Mouse (Mus musculus): ENCODE results near the gene Prkd2. TPM values are rescaled to one million over a fixed set of nuclear protein-coding genes. Genes with fewer than 3 reads are reported as not detected.

Prkd2 gene
- polyA plus RNA-seq, 1 experiment from 2014 or later = 5.7 TPM

DNA sequence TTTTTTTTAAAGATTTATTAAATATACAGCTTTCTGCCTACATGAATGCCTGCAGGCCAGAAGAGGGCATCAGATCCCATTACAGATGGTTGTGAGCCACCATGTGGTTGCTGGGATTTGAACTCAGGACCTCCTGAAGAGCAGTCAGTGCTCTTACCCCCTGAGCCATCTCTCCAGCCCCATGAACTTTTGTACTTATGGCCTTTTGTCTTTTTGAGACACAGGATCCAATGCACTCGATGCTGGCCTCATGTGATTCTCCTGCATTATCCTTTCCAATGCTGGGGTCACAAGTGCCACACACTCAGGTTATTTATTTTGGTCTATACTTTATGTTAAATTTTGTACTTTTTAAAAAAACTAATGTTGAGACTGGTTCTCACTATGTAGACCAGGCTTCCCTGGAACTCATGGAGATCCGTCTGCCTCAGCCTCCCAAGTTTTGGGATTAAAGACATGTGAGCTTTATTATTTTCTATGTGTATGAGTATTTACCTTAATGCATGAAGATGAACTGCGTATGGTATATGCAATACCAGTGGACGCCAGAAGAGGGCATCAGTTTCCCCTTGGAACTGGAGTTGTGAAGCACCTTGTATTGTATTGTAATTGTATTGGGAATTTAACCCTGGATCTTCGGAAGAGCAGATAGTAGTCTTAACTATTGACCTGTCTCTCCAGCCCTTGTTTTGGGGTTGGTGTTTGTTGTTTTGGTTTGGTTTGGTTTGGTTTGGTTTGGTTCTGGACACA lies 17.4 kb downstream of the Prkd2 start:
- Histone ChIP-seq H3K4me2 (ENCODE audit: low read length) (no peak overlapping the region), H3K36me3 (ENCODE audit: control insufficient read depth, insufficient read depth, low read length) (peaks cover 31% of the 10 kb centered on the region), H3K27ac (replicated peaks; ENCODE audit: low read depth, low read length) (no peak overlapping the region), H3K27me3 (ENCODE audit: control insufficient read depth, insufficient read depth, low read length) (no peaks in the 10 kb centered on the region), H3K4me1 (ENCODE audit: control insufficient read depth, insufficient read depth, low read length) (no peaks in the 10 kb centered on the region), H3K9me3 (ENCODE audit: control insufficient read depth, low read length) (no peaks in the 10 kb centered on the region), H3K4me3 (replicated peaks; ENCODE audit: low read depth, low read length) (no peak overlapping the region), H3K9ac (replicated peaks; ENCODE audit: low read length) (no peak overlapping the region)
- ATAC-seq (ENCODE audit: low FRiP score, low TSS enrichment) (no peak), DNase-seq (peak; percentile 81)
- 26% methylated on average over 5 of the region's 5 CpGs for WGBS

DNA sequence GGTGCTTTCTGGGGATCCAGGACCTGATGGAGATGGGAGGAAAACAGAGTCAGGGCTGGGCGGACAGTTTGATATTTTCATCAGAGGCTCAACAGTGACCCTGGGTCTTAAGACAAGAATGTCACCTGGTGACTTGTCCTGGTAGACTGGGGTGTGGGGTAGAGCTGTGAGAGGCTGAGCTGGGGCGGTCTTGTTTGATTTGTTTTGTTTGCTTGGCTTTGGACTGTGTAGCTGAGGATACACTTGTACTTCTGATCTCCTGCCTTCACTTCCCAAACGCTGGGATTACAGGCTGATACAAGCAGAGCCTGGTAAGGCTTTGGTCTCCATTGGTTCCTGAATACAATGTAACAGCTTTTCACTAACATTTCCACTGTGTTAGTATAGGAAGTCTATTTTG lies 24.8 kb downstream of the Prkd2 start:
- Histone ChIP-seq H3K9ac (replicated peaks; ENCODE audit: low read length) (no peak overlapping the region), H3K27ac (replicated peaks; ENCODE audit: low read depth, low read length) (no peak overlapping the region), H3K4me3 (replicated peaks; ENCODE audit: low read depth, low read length) (no peak overlapping the region), H3K4me1 (ENCODE audit: control insufficient read depth, insufficient read depth, low read length) (no peaks in the 10 kb centered on the region), H3K27me3 (ENCODE audit: control insufficient read depth, insufficient read depth, low read length) (no peaks in the 10 kb centered on the region), H3K36me3 (ENCODE audit: control insufficient read depth, insufficient read depth, low read length) (peaks cover 24% of the 10 kb centered on the region), H3K4me2 (ENCODE audit: low read length) (no peak overlapping the region), H3K9me3 (ENCODE audit: control insufficient read depth, low read length) (no peaks in the 10 kb centered on the region)
- ATAC-seq (ENCODE audit: low FRiP score, low TSS enrichment) (no peak), DNase-seq (no peak)
- WGBS = 84% methylated on average over 3 of the region's 3 CpGs

DNA sequence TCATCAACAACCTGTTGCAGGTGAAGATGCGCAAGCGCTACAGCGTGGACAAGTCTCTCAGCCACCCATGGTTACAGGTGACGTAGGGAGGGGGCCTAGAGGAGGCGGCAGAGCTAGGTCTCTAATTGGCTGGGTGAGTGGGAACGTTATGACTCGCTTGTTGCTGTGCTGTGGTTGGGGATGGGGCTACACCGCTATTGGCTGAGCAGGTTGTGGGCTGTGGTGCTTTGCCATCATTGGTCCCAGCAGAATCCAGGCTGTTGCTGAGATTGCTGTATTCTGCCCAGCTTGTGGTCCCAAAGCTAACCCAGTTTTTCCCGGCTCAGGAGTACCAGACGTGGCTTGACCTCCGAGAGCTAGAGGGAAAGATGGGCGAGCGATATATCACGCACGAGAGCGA lies 26.8 kb downstream of the Prkd2 start:
- ATAC-seq (ENCODE audit: low FRiP score, low TSS enrichment) = peak; percentile 95
- WGBS = 12% methylated on average over 16 of the region's 16 CpGs
- peak overlapping the region; percentile 31 for H3K4me3 ChIP-seq (replicated peaks; ENCODE audit: low read depth, low read length)

DNA sequence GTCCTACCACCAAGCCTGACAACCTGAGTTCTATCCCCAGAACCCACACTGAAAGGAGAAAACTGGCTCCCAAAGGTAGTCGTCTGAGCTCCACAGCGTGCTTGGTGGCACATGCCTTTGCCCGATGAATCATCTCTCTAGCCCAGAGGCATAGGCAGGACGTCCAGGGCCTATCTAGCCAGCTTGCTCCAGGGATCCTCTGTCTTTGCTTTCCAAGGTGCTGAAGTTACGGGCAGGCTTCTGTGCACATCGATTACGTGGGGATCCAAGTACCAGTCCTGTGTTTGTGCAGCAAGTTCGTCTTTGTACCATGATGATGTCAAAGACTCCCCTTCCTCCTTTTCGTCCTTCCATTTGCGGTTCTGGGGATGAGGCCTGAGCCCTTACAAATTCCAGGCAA lies 28.9 kb downstream of the Prkd2 start:
- ATAC-seq (ENCODE audit: low FRiP score, low TSS enrichment) (no peak), DNase-seq (no peak)
- H3K27me3 ChIP-seq (ENCODE audit: control insufficient read depth, insufficient read depth, low read length) = no peaks in the 10 kb centered on the region
- no peaks in the 10 kb centered on the region for H3K9me3 ChIP-seq (ENCODE audit: control insufficient read depth, low read length)
- 85% methylated on average over 10 of the region's 10 CpGs for WGBS
- H3K9ac ChIP-seq (replicated peaks; ENCODE audit: low read length) = no peak overlapping the region
- no peak overlapping the region for H3K27ac ChIP-seq (replicated peaks; ENCODE audit: low read depth, low read length)
- H3K36me3 ChIP-seq (ENCODE audit: control insufficient read depth, insufficient read depth, low read length) = peaks cover 4% of the 10 kb centered on the region
- no peak overlapping the region for H3K4me3 ChIP-seq (replicated peaks; ENCODE audit: low read depth, low read length)
- peaks cover 8% of the 10 kb centered on the region for H3K4me1 ChIP-seq (ENCODE audit: control insufficient read depth, insufficient read depth, low read length)
- H3K4me2 ChIP-seq (ENCODE audit: low read length) = no peak overlapping the region

More for the DNA sequence above, 26.8 kb downstream of the Prkd2 start:
- H3K4me1 ChIP-seq (ENCODE audit: control insufficient read depth, insufficient read depth, low read length) = no peaks in the 10 kb centered on the region
- peak overlapping the region; percentile 54 for H3K4me2 ChIP-seq (ENCODE audit: low read length)
- no peaks in the 10 kb centered on the region for H3K27me3 ChIP-seq (ENCODE audit: control insufficient read depth, insufficient read depth, low read length)
- H3K27ac ChIP-seq (replicated peaks; ENCODE audit: low read depth, low read length) = peak overlapping the region; percentile 81
- peak; percentile 93 for DNase-seq
- peak overlapping the region; percentile 53; the same call in 1 of the 2 replicates for H3K9ac ChIP-seq (replicated peaks; ENCODE audit: low read length)
- peaks cover 15% of the 10 kb centered on the region for H3K36me3 ChIP-seq (ENCODE audit: control insufficient read depth, insufficient read depth, low read length)
- H3K9me3 ChIP-seq (ENCODE audit: control insufficient read depth, low read length) = no peaks in the 10 kb centered on the region

DNA sequence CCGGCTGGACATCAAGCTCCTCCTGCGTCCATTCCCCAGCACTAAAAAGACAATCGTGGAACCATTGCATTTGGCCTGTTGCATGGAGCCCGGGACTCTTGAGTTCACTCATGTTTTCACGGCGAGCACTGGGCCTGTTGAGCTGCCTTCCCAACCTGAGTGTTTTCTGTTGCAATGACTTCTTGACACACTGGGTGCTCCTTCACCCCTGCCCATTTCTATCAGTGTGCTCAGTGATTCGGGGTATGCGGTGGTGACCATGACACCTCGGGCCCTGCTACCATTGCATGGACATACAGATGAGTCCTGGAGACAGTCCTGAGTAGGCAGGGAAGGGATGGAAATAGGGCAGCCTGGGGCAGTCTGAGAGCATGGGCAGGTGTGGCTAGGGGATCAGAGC lies 29.8 kb downstream of the Prkd2 start:
- H3K36me3 ChIP-seq (ENCODE audit: control insufficient read depth, insufficient read depth, low read length) = peaks cover 4% of the 10 kb centered on the region
- no peak for ATAC-seq (ENCODE audit: low FRiP score, low TSS enrichment)
- no peak overlapping the region for H3K27ac ChIP-seq (replicated peaks; ENCODE audit: low read depth, low read length)
- no peak overlapping the region for H3K9ac ChIP-seq (replicated peaks; ENCODE audit: low read length)
- no peak overlapping the region for H3K4me3 ChIP-seq (replicated peaks; ENCODE audit: low read depth, low read length)
- WGBS = 95% methylated on average over 9 of the region's 9 CpGs
- no peaks in the 10 kb centered on the region for H3K9me3 ChIP-seq (ENCODE audit: control insufficient read depth, low read length)
- H3K4me2 ChIP-seq (ENCODE audit: low read length) = no peak overlapping the region
- H3K27me3 ChIP-seq (ENCODE audit: control insufficient read depth, insufficient read depth, low read length) = no peaks in the 10 kb centered on the region
- peaks cover 15% of the 10 kb centered on the region for H3K4me1 ChIP-seq (ENCODE audit: control insufficient read depth, insufficient read depth, low read length)
- no peak for DNase-seq

DNA sequence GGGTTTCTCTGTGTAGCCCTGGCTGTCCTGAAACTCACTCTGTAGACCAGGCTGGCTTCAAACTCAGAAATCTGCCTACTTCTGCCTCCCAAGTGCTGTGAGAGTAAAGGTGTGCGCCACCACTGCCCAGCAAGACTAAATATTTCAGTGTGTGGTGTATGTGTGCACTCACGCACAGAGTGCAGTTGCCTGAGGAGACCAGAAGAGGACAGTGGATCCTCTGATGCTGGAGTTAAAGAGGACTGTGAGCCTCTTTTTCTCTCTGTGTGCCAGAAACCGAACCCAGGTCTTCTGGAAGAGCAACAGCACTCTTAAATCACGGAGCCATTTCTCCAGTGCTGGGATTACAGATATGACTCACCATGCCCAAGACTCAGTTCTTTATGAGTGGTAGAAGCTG lies 30.7 kb downstream of the Prkd2 start:
- peak overlapping the region; percentile 45; the same call in 1 of the 2 replicates for H3K4me2 ChIP-seq (ENCODE audit: low read length)

DNA sequence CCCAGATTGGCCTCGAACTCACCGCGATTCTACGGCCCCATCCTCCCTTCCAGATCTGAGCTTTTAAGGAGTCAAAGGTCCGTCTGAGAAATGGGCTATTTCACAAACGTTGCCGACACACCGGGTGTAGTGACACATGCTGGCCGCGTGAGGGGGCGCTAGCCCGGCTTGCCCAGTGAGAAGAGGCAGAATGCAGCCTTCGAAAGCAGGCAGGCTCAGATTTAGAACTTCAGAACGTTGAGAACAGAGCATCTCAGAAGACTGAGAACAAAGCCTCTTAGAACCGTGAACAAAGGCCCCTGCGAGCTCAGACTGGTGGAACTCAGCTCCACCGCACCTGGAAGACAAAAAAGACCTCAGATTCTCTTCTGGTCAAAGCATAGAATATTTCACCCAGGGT lies 31.5 kb downstream of the Prkd2 start:
- Histone ChIP-seq H3K9ac (replicated peaks; ENCODE audit: low read length) (no peak overlapping the region), H3K27me3 (ENCODE audit: control insufficient read depth, insufficient read depth, low read length) (no peaks in the 10 kb centered on the region), H3K9me3 (ENCODE audit: control insufficient read depth, low read length) (no peaks in the 10 kb centered on the region), H3K27ac (replicated peaks; ENCODE audit: low read depth, low read length) (peak overlapping the region; percentile 70), H3K4me3 (replicated peaks; ENCODE audit: low read depth, low read length) (peak overlapping the region; percentile 23), H3K4me1 (ENCODE audit: control insufficient read depth, insufficient read depth, low read length) (peaks cover 15% of the 10 kb centered on the region), H3K36me3 (ENCODE audit: control insufficient read depth, insufficient read depth, low read length) (peaks cover 4% of the 10 kb centered on the region), H3K4me2 (ENCODE audit: low read length) (peak overlapping the region; percentile 45)
- DNase-seq (peak; percentile 81), ATAC-seq (ENCODE audit: low FRiP score, low TSS enrichment) (no peak)
- 5% methylated on average over 17 of the region's 17 CpGs for WGBS

More for the DNA sequence above, 30.7 kb downstream of the Prkd2 start:
- H3K4me3 ChIP-seq (replicated peaks; ENCODE audit: low read depth, low read length) = no peak overlapping the region
- H3K4me1 ChIP-seq (ENCODE audit: control insufficient read depth, insufficient read depth, low read length) = peaks cover 15% of the 10 kb centered on the region
- DNase-seq (no peak), ATAC-seq (ENCODE audit: low FRiP score, low TSS enrichment) (no peak)
- no peaks in the 10 kb centered on the region for H3K27me3 ChIP-seq (ENCODE audit: control insufficient read depth, insufficient read depth, low read length)
- WGBS = 96% methylated on average over 4 of the region's 4 CpGs
- H3K36me3 ChIP-seq (ENCODE audit: control insufficient read depth, insufficient read depth, low read length) = peaks cover 4% of the 10 kb centered on the region
- no peaks in the 10 kb centered on the region for H3K9me3 ChIP-seq (ENCODE audit: control insufficient read depth, low read length)
- H3K9ac ChIP-seq (replicated peaks; ENCODE audit: low read length) = no peak overlapping the region
- H3K27ac ChIP-seq (replicated peaks; ENCODE audit: low read depth, low read length) = no peak overlapping the region

DNA sequence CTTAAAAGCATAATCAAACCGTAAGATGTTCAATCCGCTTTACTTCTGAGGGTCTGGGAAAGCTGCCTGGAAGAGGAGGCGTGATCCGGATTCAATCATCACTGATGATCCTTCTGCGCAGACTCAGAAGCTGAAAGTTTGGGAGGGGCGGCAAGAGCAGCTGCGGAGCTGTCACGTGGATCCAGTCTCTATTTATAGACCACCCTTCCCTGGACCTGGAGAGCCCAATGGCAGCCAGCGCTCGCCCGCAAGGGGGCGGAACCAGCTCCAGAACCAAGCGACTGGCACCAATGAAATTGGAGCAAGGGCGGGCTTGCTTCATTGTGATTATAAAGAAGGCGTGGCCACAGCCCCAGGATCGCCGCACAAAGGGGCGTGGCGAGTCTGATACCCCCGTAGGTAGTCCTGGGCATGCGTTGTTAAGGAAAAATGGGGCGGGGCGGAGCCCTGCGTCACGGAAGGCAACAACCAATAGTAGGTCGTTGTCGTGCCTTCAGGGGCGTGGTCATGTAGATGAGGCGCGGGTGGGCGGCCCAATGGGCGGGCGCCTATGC lies 32.1 kb downstream of the Prkd2 start:
- WGBS = under 1% methylated on average over 33 of the region's 33 CpGs
- peak; percentile 96 for ATAC-seq (ENCODE audit: low FRiP score, low TSS enrichment)
- H3K27ac ChIP-seq (replicated peaks; ENCODE audit: low read depth, low read length) = peak overlapping the region; percentile 83
- peaks cover 4% of the 10 kb centered on the region for H3K36me3 ChIP-seq (ENCODE audit: control insufficient read depth, insufficient read depth, low read length)
- peaks cover 15% of the 10 kb centered on the region for H3K4me1 ChIP-seq (ENCODE audit: control insufficient read depth, insufficient read depth, low read length)
- H3K9me3 ChIP-seq (ENCODE audit: control insufficient read depth, low read length) = no peaks in the 10 kb centered on the region
- peak overlapping the region; percentile 69 for H3K4me3 ChIP-seq (replicated peaks; ENCODE audit: low read depth, low read length)
- no peaks in the 10 kb centered on the region for H3K27me3 ChIP-seq (ENCODE audit: control insufficient read depth, insufficient read depth, low read length)
- peak overlapping the region; percentile 84 for H3K9ac ChIP-seq (replicated peaks; ENCODE audit: low read length)
- peak; percentile 100 for DNase-seq
- H3K4me2 ChIP-seq (ENCODE audit: low read length) = peak overlapping the region; percentile 88

DNA sequence AGATGAGACGGTGACA lies 32.4 kb downstream of the Prkd2 start, which contains the start of gene Dact3:
Gene Dact3, plus strand, starts transcription at position 8 of the 16 bp plus-strand sequence.
- whole genome bisulfite sequencing = 5% methylated on average over 1 of the region's 1 CpGs
- H3K27ac ChIP-seq (replicated peaks; ENCODE audit: low read depth, low read length) = peak within 1 kb of the TSS; percentile 83
- peaks cover 17% of the 10 kb centered on the region for H3K4me1 ChIP-seq (ENCODE audit: control insufficient read depth, insufficient read depth, low read length)
- peak within 1 kb of the TSS; percentile 88 for H3K4me2 ChIP-seq (ENCODE audit: low read length)
- H3K36me3 ChIP-seq (ENCODE audit: control insufficient read depth, insufficient read depth, low read length) = peaks cover 4% of the 10 kb centered on the region
- no peak for DNase-seq
- peak within 1 kb of the TSS; percentile 84 for H3K9ac ChIP-seq (replicated peaks; ENCODE audit: low read length)
- H3K4me3 ChIP-seq (replicated peaks; ENCODE audit: low read depth, low read length) = peak within 1 kb of the TSS; percentile 69
- no peaks in the 10 kb centered on the region for H3K9me3 ChIP-seq (ENCODE audit: control insufficient read depth, low read length)
- no peak for ATAC-seq (ENCODE audit: low FRiP score, low TSS enrichment)
- no peaks in the 10 kb centered on the region for H3K27me3 ChIP-seq (ENCODE audit: control insufficient read depth, insufficient read depth, low read length)

Data from midbrain, embryonic 14.5 days (tissue).